Mouse (Mus musculus) gastrocnemius, adult 8-10 months (tissue): ENCODE data around the gene Rev3l. TPM values are rescaled to one million over a fixed set of nuclear protein-coding genes. Genes with fewer than 3 reads are reported as not detected.

Source experiments
- DNase-seq, 2 experiments: peaks; one replicate each; pipeline ENCODE4 v3.0.0; 2022; ENCODE audit warnings: low spot score in 2 of 2
- total RNA-seq, 4 experiments: library from RNA; stranded (reverse); gene quantifications; 2 replicates each; pipeline ENCODE4 v1.2.4; 2022

Rev3l gene
- 10 to 100 TPM; 18.1 to 27.9 (median 23.9) TPM for total RNA-seq

GRCm38 (mm10) chr10:39731736-39732265, at the start of gene Rev3l:
Gene Rev3l, plus strand, starts transcription at chr10:39732118.
- peak; percentile 89 for DNase-seq

GRCm38 (mm10) chr10:39682556-39682955, 49.4 kb upstream of the Rev3l start:
- no peak for DNase-seq

- DNase-seq: no peak
These were observed 48.4 kb upstream of the Rev3l start for GRCm38 (mm10) chr10:39683481-39683880.

- no peak for DNase-seq
These were observed 45.1 kb upstream of the Rev3l start for GRCm38 (mm10) chr10:39686811-39687210.

- no peak for DNase-seq
These were observed 44.1 kb upstream of the Rev3l start for GRCm38 (mm10) chr10:39687851-39688250.

GRCm38 (mm10) chr10:39691351-39692064, 40.4 kb upstream of the Rev3l start:
- DNase-seq: no peak

- no peak for DNase-seq
These were observed 39.8 kb upstream of the Rev3l start for GRCm38 (mm10) chr10:39692152-39692551.

GRCm38 (mm10) chr10:39707717-39708510, 24.0 kb upstream of the Rev3l start:
- DNase-seq: no peak

GRCm38 (mm10) chr10:39716936-39717335, 15.0 kb upstream of the Rev3l start:
- DNase-seq: no peak

GRCm38 (mm10) chr10:39730976-39731735, 762 bp upstream of the Rev3l start:
- peak; percentile 83 to 93 for DNase-seq

- DNase-seq: peak; percentile 32 to 69
These were observed 565 bp downstream of the Rev3l start for GRCm38 (mm10) chr10:39732266-39733100.

GRCm38 (mm10) chr10:39733101-39733399, 1.1 kb downstream of the Rev3l start:
- DNase-seq: peak in 1 of 2 experiments; percentile 65

- DNase-seq: no peak
These were observed 1.6 kb downstream of the Rev3l start for GRCm38 (mm10) chr10:39733421-39733930.

- no peak for DNase-seq
These were observed 4.3 kb downstream of the Rev3l start for GRCm38 (mm10) chr10:39736187-39736586.

GRCm38 (mm10) chr10:39742057-39742456, 10.1 kb downstream of the Rev3l start:
- no peak for DNase-seq

- DNase-seq: no peak
These were observed 32.8 kb downstream of the Rev3l start for GRCm38 (mm10) chr10:39764752-39765151.

- no peak for DNase-seq
These were observed 34.8 kb downstream of the Rev3l start for GRCm38 (mm10) chr10:39766702-39767101.

GRCm38 (mm10) chr10:39772259-39772658, 40.3 kb downstream of the Rev3l start:
- DNase-seq: no peak

- DNase-seq: no peak
These were observed 42.2 kb downstream of the Rev3l start for GRCm38 (mm10) chr10:39773940-39774726.

- DNase-seq: no peak
These were observed 45.0 kb downstream of the Rev3l start for GRCm38 (mm10) chr10:39776927-39777326.
